Mouse (Mus musculus) heart, embryonic 13.5 days (tissue): Measurements from ENCODE around the gene Alox5. TPM values are rescaled to one million over a fixed set of nuclear protein-coding genes. Genes with fewer than 3 reads are reported as not detected.

Experiments used
- ATAC-seq: fragments of 200-750 bp; cut with Nextera tagmentation; 2 replicates; pipeline ENCODE4 v1.8.0; 2017; ENCODE audit warnings: moderate TSS enrichment; ENCODE audit not compliant: insufficient number of reproducible peaks, low FRiP score, low TSS enrichment; ENCODE audit errors: extremely low read depth
- H3K27ac ChIP-seq: fragments of 300-500 bp; sonication (generic); replicated peaks from 2 replicates; pipeline ENCODE4 v1.5.1; 2015; ENCODE audit warnings: moderate library complexity, mild to moderate bottlenecking, inconsistent platforms
- H3K27me3 ChIP-seq: fragments of 300-500 bp; sonication (generic); replicated peaks from 2 replicates; pipeline ENCODE4 v1.6.1; 2015; ENCODE audit warnings: mild to moderate bottlenecking, inconsistent platforms
- H3K36me3 ChIP-seq: fragments of 300-500 bp; sonication (generic); 2 replicates; pipeline ENCODE4 v1.6.1; 2015; ENCODE audit warnings: mild to moderate bottlenecking, inconsistent platforms
- H3K4me1 ChIP-seq: fragments of 300-500 bp; sonication (generic); 2 replicates; pipeline ENCODE4 v1.6.1; 2015; ENCODE audit warnings: inconsistent platforms
- H3K4me2 ChIP-seq: fragments of 300-500 bp; sonication (generic); 2 replicates; pipeline ENCODE4 v1.6.1; 2015; ENCODE audit warnings: inconsistent platforms, mild to moderate bottlenecking, moderate library complexity
- H3K4me3 ChIP-seq: fragments of 300-500 bp; sonication (generic); 2 replicates; pipeline ENCODE4 v1.5.1; 2015; ENCODE audit warnings: moderate library complexity, mild to moderate bottlenecking, inconsistent platforms
- H3K9ac ChIP-seq: fragments of 300-500 bp; sonication (generic); 2 replicates; pipeline ENCODE4 v1.6.1; 2015; ENCODE audit warnings: inconsistent platforms, mild to moderate bottlenecking, moderate library complexity
- H3K9me3 ChIP-seq: fragments of 300-500 bp; sonication (generic); 2 replicates; pipeline ENCODE4 v1.6.1; 2016; ENCODE audit warnings: inconsistent platforms
- WGBS: fragments of 180-500 bp; shearing (Covaris S2); methylation state at CpG from one replicate; pipeline ENCODE4 v1.1.7; 2015; ENCODE audit warnings: mixed read lengths; 5-methylcytosine and 5-hydroxymethylcytosine counted together
- polyA plus RNA-seq: library from polyadenylated mRNA; unstranded; fragments of >200 nt; fragmentation: Nextera tagmentation; extraction: Ambion mirVana; gene quantifications from 2 replicates; pipeline ENCODE4 v1.2.1, GENCODE M21; 2015

Alox5 gene
- polyA plus RNA-seq, 1 experiment from 2014 or later = 2.9 TPM

DNA sequence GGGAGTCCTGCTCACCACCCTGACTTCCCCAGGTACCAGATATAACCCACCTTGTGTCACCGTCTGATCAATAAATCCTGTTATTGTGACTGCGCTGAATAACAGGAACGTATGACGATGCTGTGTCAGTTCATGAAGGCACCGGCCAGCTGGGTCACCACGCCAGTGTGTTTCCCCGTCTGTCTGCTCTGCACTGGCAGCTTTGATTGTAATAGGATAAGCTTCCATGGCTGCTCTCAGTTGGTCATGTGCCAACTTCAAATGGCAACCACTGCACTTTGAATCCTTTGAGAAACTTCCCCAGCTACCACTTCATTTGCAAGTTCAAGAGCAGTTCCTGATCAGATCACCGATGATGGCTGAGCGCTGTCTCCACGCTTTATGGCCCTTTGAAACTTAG is 77.4 kb downstream of the Alox5 start:
- Histone ChIP-seq H3K27me3 (no peaks in the 10 kb centered on the region), H3K27ac (no peak overlapping the region), H3K36me3 (no peaks in the 10 kb centered on the region), H3K9ac (no peak overlapping the region), H3K4me3 (no peak overlapping the region), H3K4me1 (peaks cover 23% of the 10 kb centered on the region), H3K9me3 (no peaks in the 10 kb centered on the region), H3K4me2 (no peak overlapping the region)
- no peak for ATAC-seq
- 81% methylated on average over 10 of the region's 10 CpGs for WGBS

DNA sequence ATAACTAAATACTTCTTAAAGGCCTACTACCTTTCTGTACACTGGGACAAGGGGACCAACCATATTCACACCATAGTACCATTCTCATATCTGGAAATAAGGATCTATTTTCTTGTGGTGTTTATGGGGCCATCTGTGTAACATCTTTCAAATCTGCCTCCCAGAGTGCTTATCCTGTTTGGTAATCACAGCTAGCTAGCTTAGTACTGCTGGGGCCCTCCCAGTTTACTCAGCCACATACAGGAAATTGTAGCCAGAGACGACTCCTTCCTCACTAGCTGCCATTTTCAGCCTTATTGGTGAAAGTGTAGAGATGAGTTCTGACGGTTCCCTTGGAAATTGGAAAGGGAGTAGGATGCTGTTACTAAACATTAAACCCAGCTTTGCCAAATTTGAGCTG is 79.4 kb downstream of the Alox5 start:
- no peak overlapping the region for H3K27ac ChIP-seq
- 58% methylated on average over 2 of the region's 2 CpGs for WGBS
- ATAC-seq = no peak
- H3K27me3 ChIP-seq = no peaks in the 10 kb centered on the region
- H3K4me2 ChIP-seq = no peak overlapping the region
- H3K9ac ChIP-seq = no peak overlapping the region
- H3K9me3 ChIP-seq = no peaks in the 10 kb centered on the region
- peaks cover 23% of the 10 kb centered on the region for H3K4me1 ChIP-seq
- peaks cover 10% of the 10 kb centered on the region for H3K36me3 ChIP-seq
- no peak overlapping the region for H3K4me3 ChIP-seq

DNA sequence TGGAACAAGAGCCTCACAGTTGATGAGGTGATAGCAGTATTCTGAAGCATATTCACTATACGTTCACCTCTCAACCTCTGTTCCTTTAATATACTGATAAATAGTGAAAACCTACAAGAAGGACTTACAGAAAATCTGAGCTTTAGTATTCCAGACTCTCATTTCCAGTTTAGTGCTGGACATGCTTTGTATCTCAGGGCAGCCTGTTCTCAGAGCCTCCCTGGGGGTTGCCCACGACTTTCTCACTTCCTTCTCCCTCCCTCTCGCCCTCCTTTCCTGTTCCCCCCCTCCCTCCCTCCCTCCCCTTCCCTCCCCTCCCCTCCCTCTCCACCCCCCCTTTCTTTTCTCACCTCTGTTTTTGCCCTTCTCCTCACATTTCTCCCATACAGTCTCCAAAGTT is 80.8 kb downstream of the Alox5 start:
- Histone ChIP-seq H3K9me3 (no peaks in the 10 kb centered on the region), H3K4me3 (no peak overlapping the region)

DNA sequence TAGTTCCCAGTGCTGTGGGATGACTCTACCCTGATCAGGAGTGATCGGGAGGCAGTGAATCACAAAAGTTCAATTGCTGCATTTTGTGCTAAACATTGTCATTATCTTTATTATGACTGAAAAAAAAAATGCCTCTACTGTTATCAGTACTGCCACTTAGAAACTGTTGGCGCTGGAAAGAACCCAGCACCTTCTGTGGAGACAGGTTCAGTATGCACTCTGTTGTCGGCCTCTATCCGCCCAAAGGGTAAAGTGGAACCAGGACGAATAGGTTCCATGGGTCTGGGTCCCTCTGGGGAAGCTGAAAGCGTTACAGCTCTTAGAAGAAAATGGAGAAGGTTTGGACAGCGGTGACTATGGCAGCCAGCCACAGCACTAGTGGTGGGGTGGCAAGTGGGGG is 82.1 kb downstream of the Alox5 start:
- H3K9ac ChIP-seq = no peak overlapping the region
- ATAC-seq = no peak
- no peaks in the 10 kb centered on the region for H3K9me3 ChIP-seq
- no peak overlapping the region for H3K4me3 ChIP-seq
- WGBS = 67% methylated on average over 7 of the region's 7 CpGs
- no peak overlapping the region for H3K27ac ChIP-seq
- no peaks in the 10 kb centered on the region for H3K27me3 ChIP-seq
- H3K4me1 ChIP-seq = peaks cover 14% of the 10 kb centered on the region
- H3K4me2 ChIP-seq = no peak overlapping the region
- peaks cover 10% of the 10 kb centered on the region for H3K36me3 ChIP-seq

More for the DNA sequence above, 80.8 kb downstream of the Alox5 start:
- peaks cover 12% of the 10 kb centered on the region for H3K4me1 ChIP-seq
- H3K27me3 ChIP-seq = no peaks in the 10 kb centered on the region
- H3K9ac ChIP-seq = no peak overlapping the region
- 54% methylated on average over 3 of the region's 3 CpGs for WGBS
- H3K4me2 ChIP-seq = no peak overlapping the region
- H3K27ac ChIP-seq = no peak overlapping the region
- peaks cover 10% of the 10 kb centered on the region for H3K36me3 ChIP-seq
- no peak for ATAC-seq

DNA sequence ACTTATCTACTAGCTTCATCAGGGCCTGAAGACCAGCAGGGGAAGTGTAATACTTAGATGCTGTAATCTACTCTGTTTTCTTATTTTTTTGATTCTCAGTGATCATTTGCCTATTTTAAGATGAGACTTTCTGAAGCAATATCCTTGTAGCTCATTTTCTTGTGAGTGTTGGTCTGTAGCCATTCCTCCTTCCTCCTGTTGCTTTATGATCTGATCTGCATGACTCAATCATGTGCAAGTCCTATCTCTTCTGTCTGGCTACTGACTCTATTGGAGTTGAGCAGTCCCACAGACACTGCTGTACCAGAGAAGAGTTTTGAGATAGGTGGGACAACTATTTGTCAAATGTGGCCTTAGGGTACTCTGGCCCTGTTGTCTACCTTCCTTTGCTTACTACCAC is 86.4 kb downstream of the Alox5 start:
- H3K27me3 ChIP-seq = no peaks in the 10 kb centered on the region
- peaks cover 10% of the 10 kb centered on the region for H3K36me3 ChIP-seq
- peaks cover 21% of the 10 kb centered on the region for H3K4me1 ChIP-seq
- no peak overlapping the region for H3K27ac ChIP-seq
- no peak for ATAC-seq
- no peak overlapping the region for H3K4me3 ChIP-seq
- H3K4me2 ChIP-seq = no peak overlapping the region
- no peak overlapping the region for H3K9ac ChIP-seq
- no peaks in the 10 kb centered on the region for H3K9me3 ChIP-seq

DNA sequence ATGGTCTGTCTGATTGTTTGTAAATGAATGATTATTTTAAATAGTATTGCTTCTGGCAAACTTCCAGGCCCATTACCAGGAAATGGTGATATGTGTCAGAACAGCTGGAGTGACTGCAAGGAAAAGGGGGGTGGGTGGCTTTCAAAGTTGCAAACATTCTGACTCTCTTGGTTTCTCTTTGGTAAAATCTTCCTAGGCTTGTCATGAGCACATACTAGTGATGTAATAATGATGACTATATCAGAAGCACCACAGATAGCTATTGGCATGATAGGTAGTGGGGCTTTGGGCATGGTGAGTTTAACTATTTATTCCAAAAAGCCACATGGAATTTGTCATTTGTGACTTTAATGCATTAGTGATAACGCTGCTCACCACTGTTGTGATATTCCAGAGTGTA is 86.8 kb downstream of the Alox5 start:
- H3K27ac ChIP-seq = no peak overlapping the region
- no peak for ATAC-seq
- H3K4me2 ChIP-seq = no peak overlapping the region
- no peaks in the 10 kb centered on the region for H3K9me3 ChIP-seq
- no peak overlapping the region for H3K9ac ChIP-seq
- peaks cover 10% of the 10 kb centered on the region for H3K36me3 ChIP-seq
- no peak overlapping the region for H3K4me3 ChIP-seq
- WGBS = 92% methylated on average over 1 of the region's 1 CpGs
- no peaks in the 10 kb centered on the region for H3K27me3 ChIP-seq
- H3K4me1 ChIP-seq = peaks cover 24% of the 10 kb centered on the region

DNA sequence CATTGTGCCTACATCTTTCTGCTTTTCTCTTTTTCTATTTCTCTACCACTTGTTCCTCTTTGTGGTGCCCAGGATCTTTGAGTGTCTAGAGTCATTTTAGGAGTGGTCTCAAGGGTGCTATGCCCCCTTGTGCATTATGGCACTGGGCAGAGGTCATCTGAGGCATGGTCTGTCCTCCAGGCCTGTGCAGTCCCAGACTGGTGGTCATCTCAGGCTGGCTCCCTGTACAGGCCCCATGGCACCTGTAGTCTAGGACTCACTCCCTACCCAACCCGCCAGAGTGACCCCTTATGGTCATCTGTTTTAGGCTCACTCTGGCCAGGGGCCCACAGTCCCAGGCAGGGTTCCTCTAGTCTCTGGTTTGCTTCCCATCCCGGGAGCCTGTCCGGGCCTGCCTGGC is 89.5 kb downstream of the Alox5 start:
- no peaks in the 10 kb centered on the region for H3K9me3 ChIP-seq
- no peak for ATAC-seq
- H3K4me3 ChIP-seq = no peak overlapping the region
- H3K9ac ChIP-seq = no peak overlapping the region
- H3K4me2 ChIP-seq = no peak overlapping the region
- H3K27ac ChIP-seq = no peak overlapping the region
- peaks cover 24% of the 10 kb centered on the region for H3K4me1 ChIP-seq
- no peaks in the 10 kb centered on the region for H3K27me3 ChIP-seq
- WGBS = 88% methylated on average over 3 of the region's 3 CpGs
- no peaks in the 10 kb centered on the region for H3K36me3 ChIP-seq

DNA sequence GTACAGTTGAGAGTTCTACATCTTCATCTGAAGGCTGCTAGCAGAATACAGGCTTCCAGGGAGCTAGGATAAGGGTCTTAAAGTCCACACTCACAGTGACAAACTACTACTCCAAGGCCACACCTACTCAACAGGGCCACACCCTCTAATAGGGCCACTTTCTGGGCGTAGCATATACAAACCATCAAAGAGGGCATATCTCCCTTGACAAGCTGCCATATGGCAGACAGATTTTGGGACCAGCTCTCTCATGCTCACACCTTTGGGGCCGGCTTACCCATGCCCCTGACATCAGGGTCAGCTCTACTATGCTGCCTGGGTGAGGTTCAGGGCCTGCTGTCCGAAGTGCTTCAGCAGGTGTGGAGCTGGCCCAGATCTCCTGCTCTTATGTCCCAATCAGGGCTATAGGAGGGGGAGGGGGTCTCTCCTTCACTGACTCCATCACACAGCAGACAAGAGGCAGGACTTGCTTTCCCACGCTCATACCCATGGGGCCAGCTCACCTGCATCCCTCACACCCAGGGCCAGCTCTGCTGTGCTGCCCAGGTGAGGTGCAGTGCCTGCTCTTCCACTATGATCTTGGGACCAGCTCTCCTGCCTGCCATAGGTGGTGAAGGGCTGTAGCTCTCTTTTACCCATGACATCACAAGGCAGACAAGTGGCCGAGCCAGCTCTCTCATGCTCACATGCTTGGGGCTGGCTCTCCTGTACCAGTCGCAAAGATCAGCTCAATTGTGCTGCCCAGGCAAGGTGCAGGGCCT is 90.6 kb downstream of the Alox5 start:
- WGBS = 66% methylated on average over 6 of the region's 6 CpGs
- H3K4me3 ChIP-seq = no peak overlapping the region
- H3K27ac ChIP-seq = no peak overlapping the region
- no peaks in the 10 kb centered on the region for H3K27me3 ChIP-seq
- H3K9me3 ChIP-seq = no peaks in the 10 kb centered on the region
- no peaks in the 10 kb centered on the region for H3K36me3 ChIP-seq
- ATAC-seq = peak; percentile 19; the same call in 1 of the 2 replicates
- no peak overlapping the region for H3K4me2 ChIP-seq
- no peak overlapping the region for H3K9ac ChIP-seq
- H3K4me1 ChIP-seq = peaks cover 24% of the 10 kb centered on the region

DNA sequence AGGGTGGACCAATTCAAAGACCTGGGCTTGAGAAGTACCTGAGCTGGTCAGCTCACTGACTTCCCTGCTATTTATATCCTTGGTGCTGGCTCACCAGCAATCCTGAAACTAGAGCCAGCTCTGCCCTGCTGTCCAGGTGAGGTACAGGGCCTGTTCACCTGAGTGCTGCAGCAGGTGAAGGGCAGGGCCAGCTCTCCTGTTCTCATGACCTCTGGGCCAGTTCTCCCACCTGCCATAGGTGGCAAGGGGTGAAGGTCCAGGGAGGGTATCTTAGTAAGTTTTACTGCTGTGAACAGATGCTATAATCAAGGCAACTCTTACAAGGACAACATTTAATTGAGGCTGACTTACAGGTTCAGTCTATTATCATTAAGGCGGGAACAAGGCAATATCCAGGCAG is 91.2 kb downstream of the Alox5 start:
- H3K4me3 ChIP-seq = no peak overlapping the region
- no peak overlapping the region for H3K27ac ChIP-seq
- ATAC-seq = no peak
- WGBS = 85% methylated on average over 1 of the region's 1 CpGs
- 0 out of 2 replicates have a peak, but pooled peaks cover 1% of the 10 kb centered on the region for H3K9me3 ChIP-seq
- H3K4me1 ChIP-seq = peaks cover 24% of the 10 kb centered on the region
- no peaks in the 10 kb centered on the region for H3K27me3 ChIP-seq
- H3K4me2 ChIP-seq = no peak overlapping the region
- no peaks in the 10 kb centered on the region for H3K36me3 ChIP-seq
- no peak overlapping the region for H3K9ac ChIP-seq

DNA sequence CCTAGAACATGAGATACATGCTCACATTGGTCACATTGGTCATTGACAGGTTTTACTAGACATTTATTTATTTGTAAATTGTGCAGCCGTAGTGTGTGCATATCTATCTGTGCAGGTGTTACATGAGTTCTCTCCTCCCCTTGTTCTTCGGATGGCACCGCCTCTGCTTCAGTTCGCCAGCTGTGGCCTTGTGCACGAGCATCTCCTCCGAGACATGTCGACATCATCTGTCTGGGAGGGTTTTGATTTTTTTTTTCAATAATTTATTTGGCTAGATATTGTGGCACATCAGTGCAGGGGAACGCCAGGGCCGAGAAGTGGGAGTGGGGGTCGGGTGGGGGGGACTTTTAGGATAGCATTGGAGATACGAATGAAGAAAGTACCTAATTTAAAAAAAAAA is 93.0 kb downstream of the Alox5 start:
- H3K4me1 ChIP-seq = peaks cover 15% of the 10 kb centered on the region
- ATAC-seq = no peak
- H3K4me2 ChIP-seq = no peak overlapping the region
- H3K9ac ChIP-seq = no peak overlapping the region
- H3K36me3 ChIP-seq = no peaks in the 10 kb centered on the region
- 76% methylated on average over 11 of the region's 11 CpGs for WGBS
- peaks cover 7% of the 10 kb centered on the region; the same call in 1 of the 2 replicates for H3K9me3 ChIP-seq
- no peak overlapping the region for H3K4me3 ChIP-seq
- H3K27ac ChIP-seq = no peak overlapping the region
- no peaks in the 10 kb centered on the region for H3K27me3 ChIP-seq

DNA sequence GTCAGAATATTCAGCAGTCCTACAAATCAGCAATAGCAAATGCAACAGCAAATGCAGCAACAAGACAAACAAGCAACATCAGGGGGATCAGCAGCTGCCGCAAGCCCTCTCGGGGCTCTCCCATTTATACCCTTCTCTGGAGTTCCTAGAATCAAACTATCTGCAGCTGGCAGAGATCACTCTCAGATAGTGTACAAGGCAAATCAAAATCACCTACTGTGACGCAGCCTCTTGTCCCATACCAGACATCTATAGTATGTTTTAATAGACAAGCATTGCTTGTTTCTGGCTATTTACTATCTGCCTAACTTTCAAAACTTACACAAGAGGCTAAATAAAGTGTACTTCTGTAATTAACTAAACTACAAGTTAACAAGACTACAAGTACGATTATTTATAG is 99.0 kb downstream of the Alox5 start:
- H3K36me3 ChIP-seq = no peaks in the 10 kb centered on the region
- no peaks in the 10 kb centered on the region for H3K27me3 ChIP-seq
- no peak overlapping the region for H3K4me3 ChIP-seq
- no peak overlapping the region for H3K9ac ChIP-seq
- H3K4me1 ChIP-seq = no peaks in the 10 kb centered on the region
- WGBS = 86% methylated on average over 4 of the region's 4 CpGs
- H3K9me3 ChIP-seq = peaks cover 7% of the 10 kb centered on the region; the same call in 1 of the 2 replicates
- no peak overlapping the region for H3K4me2 ChIP-seq
- ATAC-seq = no peak
- no peak overlapping the region for H3K27ac ChIP-seq

DNA sequence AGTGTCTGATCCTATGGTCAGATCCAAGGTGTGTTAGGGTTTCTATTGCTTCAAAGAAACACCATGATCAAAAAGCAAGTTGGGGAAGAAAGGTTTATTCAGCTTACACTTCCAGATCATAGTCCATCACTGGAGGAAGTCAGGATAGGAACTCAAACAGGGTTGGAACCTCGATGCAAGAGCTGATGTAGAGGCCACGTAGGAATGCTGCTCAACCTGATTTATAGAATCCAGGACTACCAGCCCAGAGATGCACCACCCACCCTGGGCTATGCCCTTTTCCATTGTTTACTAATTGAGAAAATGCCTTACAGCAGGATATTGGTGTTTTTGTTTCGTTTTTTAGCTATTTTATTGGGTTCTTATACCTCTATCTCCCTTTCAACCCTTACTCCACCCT is 99.5 kb downstream of the Alox5 start:
- peaks cover 7% of the 10 kb centered on the region; the same call in 1 of the 2 replicates for H3K9me3 ChIP-seq
- no peak overlapping the region for H3K4me3 ChIP-seq
- no peak overlapping the region for H3K27ac ChIP-seq
- no peak overlapping the region for H3K4me2 ChIP-seq
- 0 out of 2 replicates have a peak, but pooled peaks cover 2% of the 10 kb centered on the region for H3K4me1 ChIP-seq
- 70% methylated on average over 3 of the region's 3 CpGs for WGBS
- no peak overlapping the region for H3K9ac ChIP-seq
- H3K27me3 ChIP-seq = no peaks in the 10 kb centered on the region
- no peak for ATAC-seq
- no peaks in the 10 kb centered on the region for H3K36me3 ChIP-seq
